Mouse (Mus musculus): Measurements from ENCODE around the gene Rbm4b. TPM values are rescaled to one million over a fixed set of nuclear protein-coding genes. Genes with fewer than 3 reads are reported as not detected.

Gene Rbm4b
- polyA plus RNA-seq, 1 experiment from 2014 or later = 41.1 TPM

GRCm38 (mm10) chr19:4785206-4785605 lies 28.9 kb downstream of the Rbm4b start:
- Histone ChIP-seq H3K4me2 (ENCODE audit: low read depth, low read length) (no peak overlapping the region), H3K4me1 (ENCODE audit: control insufficient read depth, insufficient read depth, low read length) (peaks cover 7% of the 10 kb centered on the region), H3K27me3 (replicated peaks; ENCODE audit: control insufficient read depth, insufficient read depth, low read length) (no peaks in the 10 kb centered on the region), H3K4me3 (ENCODE audit: low read depth, low read length) (no peak overlapping the region), H3K36me3 (ENCODE audit: control insufficient read depth, insufficient read depth, low read length) (peaks cover 97% of the 10 kb centered on the region), H3K9me3 (ENCODE audit: control insufficient read depth, low read length) (no peaks in the 10 kb centered on the region), H3K9ac (ENCODE audit: low read depth, low read length) (no peak overlapping the region), H3K27ac (replicated peaks; ENCODE audit: low read depth, low read length) (no peak overlapping the region)
- DNase-seq (ENCODE audit: low spot score) = no peak
- no peak for ATAC-seq (ENCODE audit: low read depth)
- 89% methylated on average over 7 of the region's 7 CpGs for WGBS

GRCm38 (mm10) chr19:4786313-4786712 lies 30.0 kb downstream of the Rbm4b start:
- H3K27me3 ChIP-seq (replicated peaks; ENCODE audit: control insufficient read depth, insufficient read depth, low read length) = no peaks in the 10 kb centered on the region
- ATAC-seq (ENCODE audit: low read depth) (no peak), DNase-seq (ENCODE audit: low spot score) (no peak)
- H3K27ac ChIP-seq (replicated peaks; ENCODE audit: low read depth, low read length) = no peak overlapping the region
- no peaks in the 10 kb centered on the region for H3K9me3 ChIP-seq (ENCODE audit: control insufficient read depth, low read length)
- no peak overlapping the region for H3K4me3 ChIP-seq (ENCODE audit: low read depth, low read length)
- no peak overlapping the region for H3K9ac ChIP-seq (ENCODE audit: low read depth, low read length)
- no peak overlapping the region for H3K4me2 ChIP-seq (ENCODE audit: low read depth, low read length)
- peaks cover 98% of the 10 kb centered on the region for H3K36me3 ChIP-seq (ENCODE audit: control insufficient read depth, insufficient read depth, low read length)
- H3K4me1 ChIP-seq (ENCODE audit: control insufficient read depth, insufficient read depth, low read length) = peaks cover 18% of the 10 kb centered on the region
- 94% methylated on average over 2 of the region's 2 CpGs for WGBS

- no peak for DNase-seq (ENCODE audit: low spot score)
- ATAC-seq (ENCODE audit: low read depth) = peak; percentile 46
- peaks cover 48% of the 10 kb centered on the region for H3K36me3 ChIP-seq (ENCODE audit: control insufficient read depth, insufficient read depth, low read length)
- peak overlapping the region; percentile 78 for H3K9ac ChIP-seq (ENCODE audit: low read depth, low read length)
- H3K4me2 ChIP-seq (ENCODE audit: low read depth, low read length) = peak overlapping the region; percentile 83
- WGBS = 1% methylated on average over 16 of the region's 16 CpGs
- H3K4me3 ChIP-seq (ENCODE audit: low read depth, low read length) = peak overlapping the region; percentile 72
- no peaks in the 10 kb centered on the region for H3K9me3 ChIP-seq (ENCODE audit: control insufficient read depth, low read length)
- no peaks in the 10 kb centered on the region for H3K27me3 ChIP-seq (replicated peaks; ENCODE audit: control insufficient read depth, insufficient read depth, low read length)
- H3K4me1 ChIP-seq (ENCODE audit: control insufficient read depth, insufficient read depth, low read length) = peaks cover 23% of the 10 kb centered on the region
- peak overlapping the region; percentile 81 for H3K27ac ChIP-seq (replicated peaks; ENCODE audit: low read depth, low read length)
Measured at GRCm38 (mm10) chr19:4793281-4793830, 37.1 kb downstream of the Rbm4b start.

GRCm38 (mm10) chr19:4793831-4794422 lies 37.6 kb downstream of the Rbm4b start, which contains the start of gene Rbm4:
Rbm4 (minus strand) TSS chr19:4793901.
- peaks cover 48% of the 10 kb centered on the region for H3K36me3 ChIP-seq (ENCODE audit: control insufficient read depth, insufficient read depth, low read length)
- H3K27ac ChIP-seq (replicated peaks; ENCODE audit: low read depth, low read length) = peak within 1 kb of the TSS; percentile 81
- peak within 1 kb of the TSS; percentile 72 for H3K4me3 ChIP-seq (ENCODE audit: low read depth, low read length)
- H3K27me3 ChIP-seq (replicated peaks; ENCODE audit: control insufficient read depth, insufficient read depth, low read length) = no peaks in the 10 kb centered on the region
- H3K4me2 ChIP-seq (ENCODE audit: low read depth, low read length) = peak within 1 kb of the TSS; percentile 83
- no peaks in the 10 kb centered on the region for H3K9me3 ChIP-seq (ENCODE audit: control insufficient read depth, low read length)
- DNase-seq (ENCODE audit: low spot score) = peak; percentile 99
- under 1% methylated on average over 30 of the region's 31 CpGs for WGBS
- H3K9ac ChIP-seq (ENCODE audit: low read depth, low read length) = peak within 1 kb of the TSS; percentile 78
- H3K4me1 ChIP-seq (ENCODE audit: control insufficient read depth, insufficient read depth, low read length) = peaks cover 23% of the 10 kb centered on the region
- ATAC-seq (ENCODE audit: low read depth) = peak; percentile 98

- Histone ChIP-seq H3K9me3 (ENCODE audit: control insufficient read depth, low read length) (no peaks in the 10 kb centered on the region), H3K4me3 (ENCODE audit: low read depth, low read length) (no peak overlapping the region), H3K27me3 (replicated peaks; ENCODE audit: control insufficient read depth, insufficient read depth, low read length) (no peaks in the 10 kb centered on the region), H3K9ac (ENCODE audit: low read depth, low read length) (no peak overlapping the region), H3K36me3 (ENCODE audit: control insufficient read depth, insufficient read depth, low read length) (peaks cover 49% of the 10 kb centered on the region), H3K4me2 (ENCODE audit: low read depth, low read length) (no peak overlapping the region), H3K27ac (replicated peaks; ENCODE audit: low read depth, low read length) (no peak overlapping the region), H3K4me1 (ENCODE audit: control insufficient read depth, insufficient read depth, low read length) (peaks cover 13% of the 10 kb centered on the region)
- 91% methylated on average over 1 of the region's 1 CpGs for WGBS
- no peak for ATAC-seq (ENCODE audit: low read depth)
- DNase-seq (ENCODE audit: low spot score) = no peak
Measured at GRCm38 (mm10) chr19:4795929-4796328, 39.6 kb downstream of the Rbm4b start.

GRCm38 (mm10) chr19:4797846-4798245 lies 41.5 kb downstream of the Rbm4b start:
- Histone ChIP-seq H3K9ac (ENCODE audit: low read depth, low read length) (no peak overlapping the region), H3K27me3 (replicated peaks; ENCODE audit: control insufficient read depth, insufficient read depth, low read length) (no peaks in the 10 kb centered on the region), H3K9me3 (ENCODE audit: control insufficient read depth, low read length) (no peaks in the 10 kb centered on the region), H3K27ac (replicated peaks; ENCODE audit: low read depth, low read length) (no peak overlapping the region), H3K36me3 (ENCODE audit: control insufficient read depth, insufficient read depth, low read length) (peaks cover 56% of the 10 kb centered on the region), H3K4me1 (ENCODE audit: control insufficient read depth, insufficient read depth, low read length) (no peaks in the 10 kb centered on the region), H3K4me3 (ENCODE audit: low read depth, low read length) (no peak overlapping the region), H3K4me2 (ENCODE audit: low read depth, low read length) (no peak overlapping the region)
- WGBS = 93% methylated on average over 2 of the region's 2 CpGs
- no peak for ATAC-seq (ENCODE audit: low read depth)
- DNase-seq (ENCODE audit: low spot score) = no peak

- no peak for ATAC-seq (ENCODE audit: low read depth)
- 93% methylated on average over 5 of the region's 5 CpGs for WGBS
Measured at GRCm38 (mm10) chr19:4799083-4799482, 42.8 kb downstream of the Rbm4b start.

GRCm38 (mm10) chr19:4802691-4803091 lies 46.4 kb downstream of the Rbm4b start:
- Histone ChIP-seq H3K4me3 (ENCODE audit: low read depth, low read length) (no peak overlapping the region), H3K27ac (replicated peaks; ENCODE audit: low read depth, low read length) (no peak overlapping the region), H3K9ac (ENCODE audit: low read depth, low read length) (no peak overlapping the region), H3K36me3 (ENCODE audit: control insufficient read depth, insufficient read depth, low read length) (peaks cover 62% of the 10 kb centered on the region), H3K9me3 (ENCODE audit: control insufficient read depth, low read length) (no peaks in the 10 kb centered on the region), H3K27me3 (replicated peaks; ENCODE audit: control insufficient read depth, insufficient read depth, low read length) (no peaks in the 10 kb centered on the region), H3K4me2 (ENCODE audit: low read depth, low read length) (no peak overlapping the region), H3K4me1 (ENCODE audit: control insufficient read depth, insufficient read depth, low read length) (peaks cover 2% of the 10 kb centered on the region)
- 94% methylated on average over 6 of the region's 7 CpGs for WGBS
- ATAC-seq (ENCODE audit: low read depth) (peak; percentile 69; the same call in 1 of the 2 replicates), DNase-seq (ENCODE audit: low spot score) (peak; percentile 30)

More at GRCm38 (mm10) chr19:4799083-4799482, 42.8 kb downstream of the Rbm4b start:
- DNase-seq (ENCODE audit: low spot score) = no peak
- H3K9me3 ChIP-seq (ENCODE audit: control insufficient read depth, low read length) = no peaks in the 10 kb centered on the region
- H3K4me2 ChIP-seq (ENCODE audit: low read depth, low read length) = no peak overlapping the region
- no peak overlapping the region for H3K27ac ChIP-seq (replicated peaks; ENCODE audit: low read depth, low read length)
- H3K4me1 ChIP-seq (ENCODE audit: control insufficient read depth, insufficient read depth, low read length) = no peaks in the 10 kb centered on the region
- no peak overlapping the region for H3K9ac ChIP-seq (ENCODE audit: low read depth, low read length)
- no peak overlapping the region for H3K4me3 ChIP-seq (ENCODE audit: low read depth, low read length)
- H3K27me3 ChIP-seq (replicated peaks; ENCODE audit: control insufficient read depth, insufficient read depth, low read length) = no peaks in the 10 kb centered on the region
- H3K36me3 ChIP-seq (ENCODE audit: control insufficient read depth, insufficient read depth, low read length) = peaks cover 66% of the 10 kb centered on the region

- ATAC-seq (ENCODE audit: low read depth) (peak; percentile 27; the same call in 1 of the 2 replicates), DNase-seq (ENCODE audit: low spot score) (no peak)
- Histone ChIP-seq H3K4me1 (ENCODE audit: control insufficient read depth, insufficient read depth, low read length) (peaks cover 6% of the 10 kb centered on the region), H3K9ac (ENCODE audit: low read depth, low read length) (no peak overlapping the region), H3K27ac (replicated peaks; ENCODE audit: low read depth, low read length) (no peak overlapping the region), H3K36me3 (ENCODE audit: control insufficient read depth, insufficient read depth, low read length) (peaks cover 56% of the 10 kb centered on the region), H3K9me3 (ENCODE audit: control insufficient read depth, low read length) (no peaks in the 10 kb centered on the region), H3K27me3 (replicated peaks; ENCODE audit: control insufficient read depth, insufficient read depth, low read length) (no peaks in the 10 kb centered on the region), H3K4me3 (ENCODE audit: low read depth, low read length) (no peak overlapping the region), H3K4me2 (ENCODE audit: low read depth, low read length) (no peak overlapping the region)
- WGBS = 81% methylated on average over 10 of the region's 10 CpGs
Measured at GRCm38 (mm10) chr19:4803283-4803682, 47.0 kb downstream of the Rbm4b start.

Data from embryonic facial prominence, embryonic 14.5 days (tissue).